Mouse (Mus musculus) embryo, embryonic 11 days (tissue): ENCODE measurements at regions not wholly inside any gene's neighbourhood (a gene's known extent, or its start where the extent isn't known, plus 50 kb on each side); places are given as distances from the start of the nearest gene placed in this dataset.

ENCODE experiments used
- DNase-seq: peaks from one replicate; pipeline ENCODE4 v3.0.0-alpha.2; 2015

GRCm38 (mm10) chr8:91872278-91873115 is 70.6 kb upstream of the Irx3 start:
- DNase-seq, result peak; percentile 69

- peak; percentile 53 for DNase-seq
Measured at GRCm38 (mm10) chr8:91867069-91867468, 65.2 kb upstream of the Irx3 start.

DNA sequence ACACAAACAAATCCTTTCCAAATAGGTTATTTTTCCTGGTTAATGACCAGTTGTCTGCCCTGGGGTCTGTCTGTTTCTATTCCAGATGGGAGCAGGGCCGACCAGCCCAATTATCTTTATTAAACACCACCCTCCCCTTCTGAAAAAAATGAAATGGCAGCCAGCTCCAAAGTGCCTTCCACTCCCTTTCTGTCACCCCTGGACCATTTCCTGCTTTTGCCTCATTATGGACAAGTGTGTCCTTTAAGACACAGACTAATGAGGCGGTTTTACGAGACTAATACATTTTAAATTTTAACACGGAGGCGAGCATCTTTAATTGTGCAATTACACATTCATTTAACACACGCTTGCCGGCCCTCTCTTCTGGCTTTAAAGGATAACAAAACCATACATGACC is 64.2 kb upstream of the Irx3 start:
- DNase-seq, result no peak

DNA sequence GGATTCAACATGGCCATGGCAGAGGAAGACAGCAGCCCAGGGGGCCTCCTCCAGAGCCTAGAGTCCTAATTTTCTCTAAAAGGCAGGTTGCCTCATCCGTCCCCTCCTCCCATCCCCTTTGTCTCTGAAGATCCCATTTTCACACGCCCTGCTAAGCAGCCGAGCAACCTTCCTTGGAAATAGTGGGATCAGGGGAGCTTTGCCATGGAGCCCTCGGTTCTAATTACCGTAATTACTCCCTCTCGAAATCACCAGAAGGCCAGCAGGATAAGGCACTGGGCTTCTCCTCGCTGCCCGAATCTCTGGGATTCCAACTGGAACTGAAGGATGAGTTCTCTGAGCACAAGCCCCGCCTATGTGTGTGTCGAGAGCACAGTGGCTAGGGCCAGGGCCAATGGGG is 63.5 kb upstream of the Irx3 start:
- DNase-seq, result peak; percentile 43

DNA sequence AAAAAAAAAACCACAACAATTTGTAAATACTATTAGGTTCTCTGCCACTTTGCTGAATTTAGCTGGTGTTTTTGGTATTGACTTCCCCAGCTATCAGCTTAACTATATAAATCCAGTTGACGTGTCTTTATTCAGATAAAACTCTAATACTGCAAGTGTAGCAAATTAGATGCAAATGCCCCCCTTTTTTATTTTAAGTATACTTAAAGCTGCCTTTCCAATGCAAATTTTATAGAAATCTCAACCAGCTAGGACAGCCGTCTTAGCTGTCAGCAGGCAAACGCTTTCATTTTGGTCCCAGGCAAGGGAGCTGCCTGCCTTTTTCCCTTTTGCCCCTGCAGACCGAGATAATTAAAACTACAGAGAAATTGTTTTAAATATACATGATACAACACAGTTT is 61.6 kb upstream of the Irx3 start:
- DNase-seq, result no peak

DNA sequence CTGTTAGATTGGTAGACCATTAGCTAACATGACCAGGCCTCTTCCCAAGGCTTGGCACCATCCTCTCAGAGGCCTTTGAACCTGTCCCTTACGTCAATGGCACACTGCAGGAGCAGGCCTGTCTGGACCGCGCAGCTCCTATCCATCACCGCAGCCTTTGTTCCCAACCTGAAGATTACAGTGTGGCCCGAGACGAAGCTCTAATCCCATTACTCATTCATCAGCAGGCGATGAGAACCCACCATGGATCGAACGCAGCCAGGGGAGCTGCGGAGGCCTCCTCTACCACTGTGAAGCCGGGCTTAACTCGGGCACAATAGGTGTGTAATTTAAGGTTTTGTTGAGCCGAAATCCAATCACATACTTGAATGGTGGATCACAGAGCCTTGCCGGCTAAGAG is 54.0 kb upstream of the Irx3 start:
- DNase-seq, result no peak

GRCm38 (mm10) chr8:91854369-91854768 is 52.5 kb upstream of the Irx3 start:
- no peak for DNase-seq

- DNase-seq, result no peak
Measured at GRCm38 (mm10) chr8:91853803-91854202, 51.9 kb upstream of the Irx3 start.

DNA sequence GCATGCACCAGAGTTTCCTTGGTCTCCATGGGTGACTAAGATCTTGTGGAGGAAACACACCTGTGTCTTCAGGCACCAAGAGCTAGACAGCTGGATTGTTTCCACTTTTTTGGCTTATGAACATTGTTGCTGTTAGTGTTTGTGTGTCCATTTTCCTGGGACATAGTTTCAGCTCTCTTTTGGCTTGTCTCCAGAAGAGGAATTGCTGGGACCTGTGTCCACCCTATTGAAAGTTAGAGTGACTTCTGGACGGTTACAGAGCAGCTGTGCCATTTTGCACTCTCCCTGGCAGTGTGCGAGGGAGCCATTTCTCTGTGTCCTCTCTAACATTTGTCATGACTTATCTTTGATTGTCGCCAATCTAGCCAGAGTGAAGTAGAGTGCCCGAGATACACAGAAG is 51.5 kb upstream of the Irx3 start:
- DNase-seq, result no peak
